Mouse (Mus musculus) embryo, embryonic 10.5 days (tissue): ENCODE data around the gene Sema3b.

Experiments
- DNase-seq: peaks from one replicate; pipeline ENCODE4 v3.0.0-alpha.2; 2015; ENCODE audit warnings: low spot score

Gene Sema3b

GRCm38 (mm10) chr9:107548820-107549219, 60.2 kb downstream of the Sema3b start:
- no peak for DNase-seq

GRCm38 (mm10) chr9:107547957-107548356, 61.1 kb downstream of the Sema3b start:
- DNase-seq = no peak
